Comparison of ENCODE assay signal across 9 mouse cellular contexts in the genomic region with DNA sequence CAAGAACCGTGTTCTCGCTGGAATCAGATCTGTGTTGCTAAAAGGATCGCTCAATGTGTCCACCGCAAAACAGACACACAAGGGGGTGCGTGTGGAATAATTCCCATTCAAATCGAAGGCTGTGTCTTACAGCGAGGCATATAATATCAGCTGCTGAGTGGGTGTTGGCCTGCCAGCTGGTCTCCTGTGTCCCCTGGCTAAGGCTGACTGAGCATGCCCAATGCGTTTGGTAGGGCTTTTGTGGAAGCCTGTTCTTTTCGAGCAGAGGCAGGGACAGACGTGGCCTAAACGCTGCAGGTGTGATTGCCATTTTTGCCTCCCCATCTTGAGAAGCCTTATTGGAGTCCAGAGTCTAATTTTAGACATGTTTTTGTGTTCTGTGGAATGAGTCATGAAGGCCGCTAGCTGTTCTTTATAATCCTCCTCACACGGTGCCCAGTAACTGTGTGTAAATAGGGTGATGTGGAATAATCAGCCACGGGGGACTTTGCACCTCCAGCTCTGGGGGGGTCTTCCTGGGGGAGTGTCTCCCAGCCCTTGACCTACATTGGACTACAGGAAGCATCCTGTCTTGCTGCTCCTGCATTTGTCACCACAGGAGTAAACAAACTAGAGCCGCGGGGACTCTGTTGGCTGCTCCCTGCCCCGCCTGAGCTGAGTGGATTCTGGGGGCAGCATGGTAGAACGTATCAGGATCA. TPM values are rescaled to one million over a fixed set of nuclear protein-coding genes. Genes with fewer than 3 reads are reported as not detected.
DNase-seq lines count a peak whose midpoint lies in the region; ATAC-seq and TF ChIP-seq lines count a peak whose summit lies in the region.
"Had no signal": no experiment of that assay in that cellular context is flagged by ENCODE, and none has a peak within 500 bp of the region (broad histone marks: within the 10 kb centered on the region; RNA-seq: fewer than 3 reads in every experiment).

No protein-coding gene starts in this region.

- H3K4me2 ChIP-seq in kidney, postnatal 0 days (ENCODE audit: low read length), result no peak overlapping the region
- no peak overlapping the region for H3K4me2 ChIP-seq in forebrain, embryonic 15.5 days (replicated peaks)
- no peak overlapping the region for H3K4me2 ChIP-seq in midbrain, embryonic 16.5 days (ENCODE audit: low read length)
- H3K4me2 ChIP-seq: lung, embryonic 15.5 days had no signal

- H3K27ac ChIP-seq in kidney, postnatal 0 days, result peak overlapping the region; percentile 0; the same call in 1 of the 2 replicates
- H3K27ac ChIP-seq in kidney, adult 2 months (ENCODE audit: insufficient read depth, low read depth, low read length), result no peak overlapping the region
- peak overlapping the region; percentile 72 for H3K27ac ChIP-seq in forebrain, embryonic 15.5 days (replicated peaks)
- peak overlapping the region; percentile 64 for H3K27ac ChIP-seq in midbrain, embryonic 16.5 days (ENCODE audit: low read length)
- H3K27ac ChIP-seq: lung, embryonic 15.5 days had no signal

- H3K9me3 ChIP-seq in kidney, postnatal 0 days (replicated peaks; ENCODE audit: low read length), result no peaks in the 10 kb centered on the region
- H3K9me3 ChIP-seq in forebrain, embryonic 15.5 days, result no peaks in the 10 kb centered on the region
- no peaks in the 10 kb centered on the region for H3K9me3 ChIP-seq in midbrain, embryonic 16.5 days (replicated peaks; ENCODE audit: control insufficient read depth, low read length, poor library complexity, severe bottlenecking)
- H3K9me3 ChIP-seq: lung, embryonic 15.5 days had no signal

- no peaks in the 10 kb centered on the region for H3K36me3 ChIP-seq in kidney, postnatal 0 days (ENCODE audit: insufficient read depth, low read length)
- H3K36me3 ChIP-seq in kidney, adult 2 months (ENCODE audit: control insufficient read depth, insufficient read depth, low read length), result no peaks in the 10 kb centered on the region
- H3K36me3 ChIP-seq in forebrain, embryonic 15.5 days, result no peaks in the 10 kb centered on the region
- H3K36me3 ChIP-seq in midbrain, embryonic 16.5 days (ENCODE audit: control insufficient read depth, insufficient read depth, low read length), result no peaks in the 10 kb centered on the region; the same call in 1 of the 2 replicates
- H3K36me3 ChIP-seq: lung, embryonic 15.5 days had no signal

- 0 out of 2 replicates have a peak, but pooled peaks cover 3% of the 10 kb centered on the region for H3K4me1 ChIP-seq in kidney, postnatal 0 days (replicated peaks; ENCODE audit: insufficient read depth, low read length)
- H3K4me1 ChIP-seq in kidney, adult 2 months (ENCODE audit: control insufficient read depth, insufficient read depth, low read length), result no peaks in the 10 kb centered on the region
- H3K4me1 ChIP-seq in forebrain, embryonic 15.5 days, result peaks cover 15% of the 10 kb centered on the region
- peaks cover 21% of the 10 kb centered on the region for H3K4me1 ChIP-seq in midbrain, embryonic 16.5 days (ENCODE audit: control insufficient read depth, insufficient read depth, low read length)

- TF ChIP-seq CTCF in kidney, postnatal 0 days (IDR thresholded peaks at IDR 0.05; ENCODE audit: low read depth), result no peak
- TF ChIP-seq CTCF in kidney, adult 2 months (conservative IDR thresholded peaks at IDR 0.05; ENCODE audit: insufficient read depth, insufficient read length, low read depth, low read length), result no peak

- H3K27me3 ChIP-seq in kidney, postnatal 0 days (ENCODE audit: insufficient read depth, low read length), result no peaks in the 10 kb centered on the region
- no peaks in the 10 kb centered on the region for H3K27me3 ChIP-seq in kidney, adult 2 months (replicated peaks; ENCODE audit: control insufficient read depth, insufficient read depth, low read length)
- H3K27me3 ChIP-seq in forebrain, embryonic 15.5 days, result no peaks in the 10 kb centered on the region
- H3K27me3 ChIP-seq in midbrain, embryonic 16.5 days (ENCODE audit: control insufficient read depth, insufficient read depth, low read depth, low read length), result no peaks in the 10 kb centered on the region
- H3K27me3 ChIP-seq: lung, embryonic 15.5 days had no signal

- DNase-seq in kidney, postnatal 0 days (ENCODE audit: low spot score), result peak; percentile 29
- no peak for DNase-seq in kidney, adult 2 months
- DNase-seq in layer of hippocampus, adult 18-20 months (ENCODE audit: low spot score in 2 of 2), result peak; percentile 89 to 93
- DNase-seq in liver, result no peak
- no peak for DNase-seq in adrenal gland, adult 8-10 months
- no peak for DNase-seq in embryo, embryonic 10.5 days (ENCODE audit: low spot score)

- ATAC-seq in kidney, postnatal 0 days (replicated peaks; ENCODE audit: low FRiP score, low read depth), result peak; percentile 55; the same call in 1 of the 2 replicates
- peak; percentile 60 for ATAC-seq in forebrain, embryonic 15.5 days (replicated peaks)
- peak; percentile 60 for ATAC-seq in midbrain, embryonic 16.5 days

- WGBS in kidney, postnatal 0 days, result 53% methylated on average over 18 of the region's 18 CpGs
- 58% methylated on average over 18 of the region's 18 CpGs for WGBS in kidney, adult 2 months
- 52% methylated on average over 18 of the region's 18 CpGs for WGBS in forebrain, embryonic 15.5 days
- WGBS in midbrain, embryonic 16.5 days, result 39% methylated on average over 18 of the region's 18 CpGs

- TF ChIP-seq POLR2A in kidney, adult 2 months (IDR thresholded peaks at IDR 0.05; ENCODE audit: low read depth, low read length), result no peak

- no peak overlapping the region for H3K9ac ChIP-seq in kidney, postnatal 0 days (ENCODE audit: low read depth, low read length)
- H3K9ac ChIP-seq in forebrain, embryonic 15.5 days (replicated peaks), result no peak overlapping the region
- no peak overlapping the region for H3K9ac ChIP-seq in midbrain, embryonic 16.5 days (ENCODE audit: low read depth, low read length)
- H3K9ac ChIP-seq: lung, embryonic 15.5 days had no signal

- no peak overlapping the region for H3K4me3 ChIP-seq in kidney, postnatal 0 days (replicated peaks; ENCODE audit: low read depth, low read length)
- no peak overlapping the region for H3K4me3 ChIP-seq in kidney, adult 2 months (ENCODE audit: insufficient read depth, low read depth, low read length)
- H3K4me3 ChIP-seq in forebrain, embryonic 15.5 days, result no peak overlapping the region
- no peak overlapping the region for H3K4me3 ChIP-seq in midbrain, embryonic 16.5 days (ENCODE audit: low read depth, low read length)
- H3K4me3 ChIP-seq: lung, embryonic 15.5 days had no signal

RNA-seq across cellular contexts. Expression of gene Kidins220, which starts 46.5 kb away (rescaled TPM):
- polyA plus RNA-seq in kidney, postnatal 0 days (2015; fragmentation: Nextera tagmentation; extraction: Ambion mirVana), result 25.1 and 25.8 TPM in 2 replicates
- 79.6 and 102 TPM in 2 replicates for polyA plus RNA-seq in kidney, adult 2 months (2012; rRNA removed)
- polyA plus RNA-seq in forebrain, embryonic 15.5 days (2015; fragmentation: Nextera tagmentation; extraction: Ambion mirVana), result 141 and 143 TPM in 2 replicates
- 100 to 1,000 TPM; 347 to 351 TPM for total RNA-seq in layer of hippocampus, adult 18-20 months (2021)
- 172 and 177 TPM in 2 replicates for polyA plus RNA-seq in midbrain, embryonic 16.5 days (2015; fragmentation: Nextera tagmentation; extraction: Ambion mirVana)
- 100 to 1,000 TPM; 105 to 132 (median 121) TPM for total RNA-seq in adrenal gland, adult 8-10 months (2022)

Comparison
In these comparisons a context has a peak if more than half of its experiments do, and no peak if none do; other contexts are left out.
1. DNase-seq: peak in kidney, postnatal 0 days (single experiment) and layer of hippocampus, adult 18-20 months (2 of 2); none in kidney, adult 2 months (single experiment), liver (single experiment), adrenal gland, adult 8-10 months (single experiment) and embryo, embryonic 10.5 days (single experiment).
2. Peak in every context shown above with its lines, with median percentiles within 50 percentile points of each other: ATAC-seq.